Mouse (Mus musculus): ENCODE data around the gene 3110021N24Rik. TPM values are rescaled to one million over a fixed set of nuclear protein-coding genes. Genes with fewer than 3 reads are reported as not detected.

The 3110021N24Rik gene
- polyA plus RNA-seq, 1 experiment from 2014 or later: 1.5 TPM

- ATAC-seq (ENCODE audit: insufficient read depth, low FRiP score, low read depth): no peak
- 89% methylated on average over 3 of the region's 3 CpGs for WGBS
- H3K9me3 ChIP-seq: no peaks in the 10 kb centered on the region
- H3K4me1 ChIP-seq: no peaks in the 10 kb centered on the region
- no peaks in the 10 kb centered on the region for H3K36me3 ChIP-seq
- H3K9ac ChIP-seq: no peak overlapping the region
- H3K27me3 ChIP-seq (replicated peaks): no peaks in the 10 kb centered on the region
- no peak overlapping the region for H3K4me2 ChIP-seq
- no peak overlapping the region for H3K4me3 ChIP-seq (replicated peaks)
- no peak overlapping the region for H3K27ac ChIP-seq
Measured at GRCm38 (mm10) chr4:108759583-108759982, 40.1 kb downstream of the 3110021N24Rik start.

GRCm38 (mm10) chr4:108768527-108768926 is 49.1 kb downstream of the 3110021N24Rik start:
- no peaks in the 10 kb centered on the region for H3K4me1 ChIP-seq
- H3K36me3 ChIP-seq: no peaks in the 10 kb centered on the region
- H3K27me3 ChIP-seq (replicated peaks): no peaks in the 10 kb centered on the region
- H3K4me2 ChIP-seq: no peak overlapping the region
- no peak overlapping the region for H3K9ac ChIP-seq
- ATAC-seq (ENCODE audit: insufficient read depth, low FRiP score, low read depth): no peak
- H3K27ac ChIP-seq: no peak overlapping the region
- no peaks in the 10 kb centered on the region for H3K9me3 ChIP-seq
- H3K4me3 ChIP-seq (replicated peaks): no peak overlapping the region

GRCm38 (mm10) chr4:108779763-108780056 is 60.3 kb downstream of the 3110021N24Rik start:
- H3K4me3 ChIP-seq (replicated peaks): peak overlapping the region; percentile 95
- H3K36me3 ChIP-seq: no peaks in the 10 kb centered on the region
- H3K9ac ChIP-seq: peak overlapping the region; percentile 96
- H3K4me1 ChIP-seq: no peaks in the 10 kb centered on the region
- under 1% methylated on average over 7 of the region's 7 CpGs for WGBS
- H3K27me3 ChIP-seq (replicated peaks): no peaks in the 10 kb centered on the region
- peak overlapping the region; percentile 80 for H3K4me2 ChIP-seq
- no peaks in the 10 kb centered on the region for H3K9me3 ChIP-seq
- H3K27ac ChIP-seq: peak overlapping the region; percentile 95
- ATAC-seq (ENCODE audit: insufficient read depth, low FRiP score, low read depth): no peak

- H3K9ac ChIP-seq: peak within 1 kb of the TSS; percentile 96
- peak within 1 kb of the TSS; percentile 95 for H3K27ac ChIP-seq
- peak within 1 kb of the TSS; percentile 95 for H3K4me3 ChIP-seq (replicated peaks)
- ATAC-seq (ENCODE audit: insufficient read depth, low FRiP score, low read depth): peak; percentile 89
- no peaks in the 10 kb centered on the region for H3K36me3 ChIP-seq
- H3K4me1 ChIP-seq: no peaks in the 10 kb centered on the region
- H3K9me3 ChIP-seq: no peaks in the 10 kb centered on the region
- H3K4me2 ChIP-seq: peak within 1 kb of the TSS; percentile 80
- no peaks in the 10 kb centered on the region for H3K27me3 ChIP-seq (replicated peaks)
- WGBS: under 1% methylated on average over 109 of the region's 111 CpGs
Measured at GRCm38 (mm10) chr4:108780057-108780863, 60.8 kb downstream of the 3110021N24Rik start, which contains the start of gene Zfyve9. Zfyve9 (minus strand) TSS chr4:108780798.

- no peaks in the 10 kb centered on the region for H3K36me3 ChIP-seq
- no peaks in the 10 kb centered on the region for H3K4me1 ChIP-seq
- H3K9me3 ChIP-seq: no peaks in the 10 kb centered on the region
- 1% methylated on average over 20 of the region's 20 CpGs for WGBS
- H3K27ac ChIP-seq: peak overlapping the region; percentile 95
- ATAC-seq (ENCODE audit: insufficient read depth, low FRiP score, low read depth): no peak
- H3K9ac ChIP-seq: peak overlapping the region; percentile 8; the same call in 1 of the 2 replicates
- no peaks in the 10 kb centered on the region for H3K27me3 ChIP-seq (replicated peaks)
- peak overlapping the region; percentile 95 for H3K4me3 ChIP-seq (replicated peaks)
- H3K4me2 ChIP-seq: peak overlapping the region; percentile 80
Measured at GRCm38 (mm10) chr4:108780864-108781205, 61.4 kb downstream of the 3110021N24Rik start.

- 63% methylated on average over 3 of the region's 3 CpGs for WGBS
- Histone ChIP-seq H3K9ac (no peak overlapping the region), H3K36me3 (no peaks in the 10 kb centered on the region), H3K4me1 (no peaks in the 10 kb centered on the region), H3K4me3 (replicated peaks) (no peak overlapping the region), H3K4me2 (no peak overlapping the region), H3K9me3 (no peaks in the 10 kb centered on the region), H3K27ac (no peak overlapping the region), H3K27me3 (replicated peaks) (no peaks in the 10 kb centered on the region)
- ATAC-seq (ENCODE audit: insufficient read depth, low FRiP score, low read depth): no peak
Measured at GRCm38 (mm10) chr4:108781596-108781995, 62.1 kb downstream of the 3110021N24Rik start.

GRCm38 (mm10) chr4:108782421-108783085 is 63.1 kb downstream of the 3110021N24Rik start:
- Histone ChIP-seq H3K36me3 (no peaks in the 10 kb centered on the region), H3K27me3 (replicated peaks) (no peaks in the 10 kb centered on the region), H3K9me3 (no peaks in the 10 kb centered on the region), H3K9ac (no peak overlapping the region), H3K27ac (peak overlapping the region; percentile 21; the same call in 1 of the 2 replicates), H3K4me2 (no peak overlapping the region), H3K4me1 (no peaks in the 10 kb centered on the region), H3K4me3 (replicated peaks) (no peak overlapping the region)
- ATAC-seq (ENCODE audit: insufficient read depth, low FRiP score, low read depth): no peak
- 39% methylated on average over 8 of the region's 8 CpGs for WGBS

GRCm38 (mm10) chr4:108789258-108789936 is 69.9 kb downstream of the 3110021N24Rik start:
- 65% methylated on average over 6 of the region's 6 CpGs for WGBS
- no peak overlapping the region for H3K27ac ChIP-seq

GRCm38 (mm10) chr4:108790507-108790906 is 71.1 kb downstream of the 3110021N24Rik start:
- no peak overlapping the region for H3K4me2 ChIP-seq
- no peak overlapping the region for H3K9ac ChIP-seq
- no peak overlapping the region for H3K27ac ChIP-seq
- H3K9me3 ChIP-seq: no peaks in the 10 kb centered on the region
- H3K27me3 ChIP-seq (replicated peaks): no peaks in the 10 kb centered on the region
- H3K36me3 ChIP-seq: no peaks in the 10 kb centered on the region
- 56% methylated on average over 1 of the region's 1 CpGs for WGBS
- H3K4me1 ChIP-seq: no peaks in the 10 kb centered on the region
- H3K4me3 ChIP-seq (replicated peaks): no peak overlapping the region
- no peak for ATAC-seq (ENCODE audit: insufficient read depth, low FRiP score, low read depth)

More at GRCm38 (mm10) chr4:108789258-108789936, 69.9 kb downstream of the 3110021N24Rik start:
- ATAC-seq (ENCODE audit: insufficient read depth, low FRiP score, low read depth): no peak
- Histone ChIP-seq H3K36me3 (no peaks in the 10 kb centered on the region), H3K9me3 (no peaks in the 10 kb centered on the region), H3K4me1 (no peaks in the 10 kb centered on the region), H3K27me3 (replicated peaks) (no peaks in the 10 kb centered on the region), H3K4me3 (replicated peaks) (no peak overlapping the region), H3K9ac (no peak overlapping the region), H3K4me2 (no peak overlapping the region)

- no peak overlapping the region for H3K4me2 ChIP-seq
- WGBS: 56% methylated on average over 1 of the region's 1 CpGs
- no peaks in the 10 kb centered on the region for H3K27me3 ChIP-seq (replicated peaks)
- no peaks in the 10 kb centered on the region for H3K9me3 ChIP-seq
- no peaks in the 10 kb centered on the region for H3K4me1 ChIP-seq
- no peak overlapping the region for H3K27ac ChIP-seq
- H3K36me3 ChIP-seq: no peaks in the 10 kb centered on the region
- H3K4me3 ChIP-seq (replicated peaks): no peak overlapping the region
- H3K9ac ChIP-seq: no peak overlapping the region
- no peak for ATAC-seq (ENCODE audit: insufficient read depth, low FRiP score, low read depth)
Measured at GRCm38 (mm10) chr4:108793941-108794340, 74.5 kb downstream of the 3110021N24Rik start.

- Histone ChIP-seq H3K4me3 (replicated peaks) (no peak overlapping the region), H3K4me1 (0 out of 2 replicates have a peak, but pooled peaks cover 6% of the 10 kb centered on the region), H3K27me3 (replicated peaks) (no peaks in the 10 kb centered on the region), H3K27ac (no peak overlapping the region), H3K9me3 (no peaks in the 10 kb centered on the region), H3K36me3 (no peaks in the 10 kb centered on the region), H3K4me2 (no peak overlapping the region), H3K9ac (no peak overlapping the region)
- no peak for ATAC-seq (ENCODE audit: insufficient read depth, low FRiP score, low read depth)
- 51% methylated on average over 4 of the region's 4 CpGs for WGBS
Measured at GRCm38 (mm10) chr4:108796701-108797100, 77.3 kb downstream of the 3110021N24Rik start.
